Mouse (Mus musculus) thymus, adult 2 months (tissue): ENCODE measurements around the gene Prom2.

Experiments used
- CTCF ChIP-seq: fragments of 200-500 bp; IDR thresholded peaks from 2 replicates; pipeline ENCODE4 v1.5.1; 2012; ENCODE audit warnings: mild to moderate bottlenecking, control low read depth, low read length, moderate library complexity, borderline replicate concordance; ENCODE audit not compliant: control insufficient read depth, poor library complexity, insufficient read depth; ENCODE audit errors: extremely low read depth
- POLR2A ChIP-seq: fragments of 200-500 bp; IDR thresholded peaks from 2 replicates; pipeline ENCODE4 v1.6.1; 2012; ENCODE audit warnings: mild to moderate bottlenecking, low read length, control low read depth, moderate library complexity; ENCODE audit not compliant: control insufficient read depth, poor library complexity, insufficient read depth; ENCODE audit errors: extremely low read depth

GRCm38 (mm10) chr2:127513244-127513643 is 28.0 kb downstream of the Prom2 start:
- TF ChIP-seq CTCF (no peak), POLR2A (no peak)
